Mouse (Mus musculus) hindbrain, embryonic 12.5 days (tissue): ENCODE results near the gene Dnajb6. TPM values are rescaled to one million over a fixed set of nuclear protein-coding genes. Genes with fewer than 3 reads are reported as not detected.

ENCODE experiments used
- ATAC-seq: fragments of 200-750 bp; cut with Nextera tagmentation; 2 replicates; pipeline ENCODE4 v1.8.0; 2017; ENCODE audit warnings: moderate TSS enrichment; ENCODE audit not compliant: low FRiP score
- H3K27ac ChIP-seq: fragments of 300-500 bp; sonication (generic); 2 replicates; pipeline ENCODE4 v1.5.1; 2016; ENCODE audit warnings: mild to moderate bottlenecking
- H3K27me3 ChIP-seq: fragments of 300-500 bp; sonication (generic); 2 replicates; pipeline ENCODE4 v1.6.1; 2016; ENCODE audit warnings: mild to moderate bottlenecking
- H3K36me3 ChIP-seq: fragments of 300-500 bp; sonication (generic); 2 replicates; pipeline ENCODE4 v1.6.1; 2016; ENCODE audit warnings: mild to moderate bottlenecking
- H3K4me1 ChIP-seq: fragments of 300-500 bp; sonication (generic); 2 replicates; pipeline ENCODE4 v1.6.1; 2016
- H3K4me2 ChIP-seq: fragments of 300-500 bp; sonication (generic); replicated peaks from 2 replicates; pipeline ENCODE4 v1.6.1; 2016; ENCODE audit warnings: mild to moderate bottlenecking
- H3K4me3 ChIP-seq: fragments of 300-500 bp; sonication (generic); 2 replicates; pipeline ENCODE4 v1.5.1; 2016; ENCODE audit warnings: mild to moderate bottlenecking
- H3K9ac ChIP-seq: fragments of 300-500 bp; sonication (generic); 2 replicates; pipeline ENCODE4 v1.6.1; 2016; ENCODE audit warnings: mild to moderate bottlenecking, moderate library complexity
- H3K9me3 ChIP-seq: fragments of 300-500 bp; sonication (generic); replicated peaks from 2 replicates; pipeline ENCODE4 v1.6.1; 2016; ENCODE audit warnings: mild to moderate bottlenecking
- whole genome bisulfite sequencing: fragments of 180-500 bp; shearing (Covaris S2); methylation state at CpG from one replicate; pipeline ENCODE4 v1.1.7; 2016; 5-methylcytosine and 5-hydroxymethylcytosine counted together
- polyA plus RNA-seq: library from polyadenylated mRNA; unstranded; fragments of >200 nt; fragmentation: Nextera tagmentation; extraction: Ambion mirVana; gene quantifications from 2 replicates; pipeline ENCODE4 v1.2.1, GENCODE M21; 2016

Gene Dnajb6
- polyA plus RNA-seq, 1 experiment from 2014 or later = 227 TPM

- 2% methylated on average over 48 of the region's 48 CpGs for WGBS
- H3K9me3 ChIP-seq = no peaks in the 10 kb centered on the region
- no peaks in the 10 kb centered on the region for H3K36me3 ChIP-seq
- peaks cover 27% of the 10 kb centered on the region for H3K4me1 ChIP-seq
- ATAC-seq = peak; percentile 77
- H3K9ac ChIP-seq = peak overlapping the region; percentile 96
- peak overlapping the region; percentile 96 for H3K27ac ChIP-seq
- peak overlapping the region; percentile 86 for H3K4me2 ChIP-seq
- peak overlapping the region; percentile 99 for H3K4me3 ChIP-seq
- H3K27me3 ChIP-seq = no peaks in the 10 kb centered on the region
These were observed 799 bp downstream of the Dnajb6 start for GRCm38 (mm10) chr5:29736073-29736900.

DNA sequence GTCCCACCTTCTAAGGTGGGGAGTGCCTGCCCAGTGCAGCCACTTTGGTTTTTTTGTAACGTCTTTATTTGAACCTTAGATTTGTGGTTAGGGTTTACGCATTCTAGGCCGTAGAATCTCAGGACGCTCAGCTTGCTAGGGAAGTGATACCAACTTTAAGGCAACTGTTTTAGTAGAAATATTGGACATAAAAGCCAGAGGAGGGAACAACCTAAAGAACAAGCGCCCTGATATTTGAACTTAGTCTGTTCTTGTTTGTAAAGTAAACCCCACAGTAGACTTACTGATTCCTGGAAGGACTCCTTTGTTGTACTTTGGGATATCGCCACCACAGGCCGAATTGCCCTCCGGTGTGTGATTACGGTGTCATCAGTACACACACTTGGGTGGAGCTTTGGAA is 1.5 kb downstream of the Dnajb6 start:
- Histone ChIP-seq H3K9ac (peak overlapping the region; percentile 96), H3K4me2 (peak overlapping the region; percentile 86), H3K4me3 (peak overlapping the region; percentile 99), H3K27me3 (no peaks in the 10 kb centered on the region), H3K9me3 (no peaks in the 10 kb centered on the region), H3K4me1 (peaks cover 27% of the 10 kb centered on the region), H3K36me3 (0 out of 2 replicates have a peak, but pooled peaks cover under 1% of the 10 kb centered on the region), H3K27ac (no peak overlapping the region)
- no peak for ATAC-seq
- 62% methylated on average over 9 of the region's 9 CpGs for WGBS

DNA sequence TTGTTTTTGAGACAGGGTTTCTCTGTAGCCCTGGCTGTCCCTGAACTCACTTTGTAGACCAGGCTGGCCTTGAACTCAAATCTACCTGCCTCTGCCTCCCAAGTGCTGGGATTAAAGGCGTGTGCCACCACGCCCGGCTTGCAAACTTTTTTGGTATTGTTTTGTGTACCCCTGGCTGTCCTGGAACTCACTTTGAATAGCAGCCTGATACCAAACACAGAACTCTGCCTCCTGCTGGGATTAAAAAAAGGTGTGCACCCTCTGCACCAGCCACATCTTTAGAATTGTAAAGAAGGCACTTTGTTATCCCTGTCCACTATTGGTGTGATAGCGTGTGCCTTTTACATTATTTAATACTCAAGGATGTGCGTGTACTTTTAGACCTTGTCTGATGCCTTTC is 2.0 kb downstream of the Dnajb6 start:
- no peak overlapping the region for H3K27ac ChIP-seq
- H3K4me2 ChIP-seq = peak overlapping the region; percentile 86
- 91% methylated on average over 5 of the region's 5 CpGs for WGBS
- peak overlapping the region; percentile 99; the same call in 1 of the 2 replicates for H3K4me3 ChIP-seq
- 0 out of 2 replicates have a peak, but pooled peaks cover 4% of the 10 kb centered on the region for H3K36me3 ChIP-seq
- peak overlapping the region; percentile 9; the same call in 1 of the 2 replicates for H3K9ac ChIP-seq
- peaks cover 27% of the 10 kb centered on the region for H3K4me1 ChIP-seq
- no peaks in the 10 kb centered on the region for H3K27me3 ChIP-seq
- ATAC-seq = no peak
- no peaks in the 10 kb centered on the region for H3K9me3 ChIP-seq

GRCm38 (mm10) chr5:29738076-29738475 is 2.6 kb downstream of the Dnajb6 start:
- WGBS = 90% methylated on average over 4 of the region's 4 CpGs
- no peak overlapping the region for H3K27ac ChIP-seq
- 0 out of 2 replicates have a peak, but pooled peaks cover 4% of the 10 kb centered on the region for H3K36me3 ChIP-seq
- no peak for ATAC-seq
- no peak overlapping the region for H3K4me3 ChIP-seq
- no peaks in the 10 kb centered on the region for H3K9me3 ChIP-seq
- no peak overlapping the region for H3K4me2 ChIP-seq
- no peak overlapping the region for H3K9ac ChIP-seq
- peaks cover 27% of the 10 kb centered on the region for H3K4me1 ChIP-seq
- H3K27me3 ChIP-seq = no peaks in the 10 kb centered on the region

DNA sequence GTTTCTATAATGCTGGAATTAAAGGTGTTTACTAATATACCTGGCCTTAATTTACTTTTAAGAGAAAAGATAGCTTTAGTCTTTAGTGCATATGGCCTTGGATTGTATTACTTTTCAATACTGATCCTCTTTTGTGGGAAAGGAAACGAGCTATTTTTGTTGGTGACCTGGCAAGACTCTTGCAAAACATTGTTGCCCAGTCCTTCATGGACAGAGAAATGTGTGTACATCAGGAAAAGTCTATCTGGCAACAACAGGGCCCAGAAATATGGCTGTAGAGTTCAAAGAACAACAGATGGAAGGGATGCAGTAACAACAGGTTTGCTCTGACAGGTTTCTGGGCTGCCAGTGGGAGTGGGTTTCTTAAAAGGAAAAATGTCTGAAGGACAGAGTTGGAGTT is 5.2 kb downstream of the Dnajb6 start:
- Histone ChIP-seq H3K36me3 (0 out of 2 replicates have a peak, but pooled peaks cover 4% of the 10 kb centered on the region), H3K9ac (no peak overlapping the region), H3K27ac (no peak overlapping the region), H3K27me3 (no peaks in the 10 kb centered on the region), H3K4me1 (peaks cover 21% of the 10 kb centered on the region), H3K4me2 (no peak overlapping the region), H3K4me3 (no peak overlapping the region), H3K9me3 (no peaks in the 10 kb centered on the region)
- 87% methylated on average over 1 of the region's 1 CpGs for WGBS
- ATAC-seq = no peak

DNA sequence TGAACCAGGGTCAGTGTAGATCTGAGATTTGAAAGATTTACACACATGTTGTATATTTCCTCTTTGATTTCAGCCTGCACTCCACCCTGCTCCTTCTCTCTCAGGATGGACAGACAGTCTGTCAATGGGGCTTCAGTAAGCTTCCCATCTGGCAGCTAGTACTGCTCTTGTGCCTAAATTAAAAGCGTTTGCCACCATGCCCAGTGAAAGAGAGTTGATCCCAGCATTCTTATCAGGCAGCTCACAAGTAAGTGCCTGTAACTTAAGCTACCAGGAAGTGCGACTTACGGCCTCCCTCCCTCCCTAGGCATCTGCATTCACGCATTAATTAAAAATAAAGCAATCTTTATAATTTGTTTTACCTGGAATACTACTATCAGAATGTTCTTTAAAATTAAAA is 5.6 kb downstream of the Dnajb6 start:
- no peak overlapping the region for H3K27ac ChIP-seq
- 86% methylated on average over 4 of the region's 4 CpGs for WGBS
- H3K9ac ChIP-seq = no peak overlapping the region
- no peak for ATAC-seq
- H3K9me3 ChIP-seq = no peaks in the 10 kb centered on the region
- no peak overlapping the region for H3K4me2 ChIP-seq
- H3K27me3 ChIP-seq = no peaks in the 10 kb centered on the region
- 0 out of 2 replicates have a peak, but pooled peaks cover 4% of the 10 kb centered on the region for H3K36me3 ChIP-seq
- H3K4me3 ChIP-seq = no peak overlapping the region
- peaks cover 21% of the 10 kb centered on the region for H3K4me1 ChIP-seq

DNA sequence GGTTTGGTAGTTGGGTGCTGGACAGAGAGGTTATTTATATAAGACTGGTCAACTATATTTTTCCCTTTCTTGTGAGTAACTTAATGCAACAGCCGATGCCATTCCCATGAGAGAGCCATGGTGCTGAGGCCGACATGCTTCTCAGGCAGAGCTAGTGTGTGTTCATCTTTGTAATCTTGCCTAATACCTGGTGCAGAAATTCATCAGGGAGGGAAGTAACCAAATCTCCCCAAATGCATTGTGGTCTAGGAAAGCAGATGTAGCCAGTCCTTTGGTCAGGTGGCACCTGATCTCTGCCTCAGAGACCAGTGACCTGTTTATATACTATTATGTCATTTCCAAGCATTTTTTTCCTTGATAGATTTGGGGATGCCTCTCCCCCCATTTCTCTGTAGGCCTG is 12.2 kb downstream of the Dnajb6 start:
- H3K4me1 ChIP-seq = no peaks in the 10 kb centered on the region
- no peaks in the 10 kb centered on the region for H3K9me3 ChIP-seq
- no peak overlapping the region for H3K9ac ChIP-seq
- no peak for ATAC-seq
- H3K4me2 ChIP-seq = no peak overlapping the region
- WGBS = 89% methylated on average over 2 of the region's 2 CpGs
- H3K27me3 ChIP-seq = no peaks in the 10 kb centered on the region
- H3K36me3 ChIP-seq = peaks cover 24% of the 10 kb centered on the region
- no peak overlapping the region for H3K27ac ChIP-seq
- no peak overlapping the region for H3K4me3 ChIP-seq

GRCm38 (mm10) chr5:29751306-29751705 is 15.8 kb downstream of the Dnajb6 start:
- Histone ChIP-seq H3K4me3 (no peak overlapping the region), H3K36me3 (peaks cover 58% of the 10 kb centered on the region), H3K27me3 (no peaks in the 10 kb centered on the region), H3K4me2 (no peak overlapping the region), H3K9me3 (no peaks in the 10 kb centered on the region), H3K9ac (no peak overlapping the region), H3K27ac (no peak overlapping the region), H3K4me1 (no peaks in the 10 kb centered on the region)
- no peak for ATAC-seq

DNA sequence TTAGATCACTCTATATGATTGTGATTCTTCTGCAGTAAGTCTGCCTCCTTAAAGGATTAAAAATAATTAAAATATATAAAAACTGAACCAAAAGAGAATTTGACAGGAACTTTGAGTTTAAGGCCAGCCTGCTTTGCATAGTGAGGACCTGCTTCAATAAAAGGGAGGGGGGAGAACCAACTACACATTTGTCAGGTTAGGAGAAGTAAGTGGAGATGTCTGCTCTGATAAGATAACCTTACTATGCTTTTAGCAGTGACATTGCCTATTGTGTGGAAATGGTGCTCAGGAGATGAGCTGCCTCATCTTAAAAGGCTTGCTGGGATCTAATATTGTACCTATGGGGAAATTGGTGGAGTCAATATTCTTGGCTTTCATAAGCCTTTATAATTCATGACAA is 17.4 kb downstream of the Dnajb6 start:
- no peak overlapping the region for H3K27ac ChIP-seq
- no peak for ATAC-seq
- H3K4me3 ChIP-seq = no peak overlapping the region
- no peak overlapping the region for H3K4me2 ChIP-seq
- no peaks in the 10 kb centered on the region for H3K9me3 ChIP-seq
- H3K9ac ChIP-seq = no peak overlapping the region
- no peaks in the 10 kb centered on the region for H3K27me3 ChIP-seq
- peaks cover 71% of the 10 kb centered on the region for H3K36me3 ChIP-seq
- no peaks in the 10 kb centered on the region for H3K4me1 ChIP-seq

DNA sequence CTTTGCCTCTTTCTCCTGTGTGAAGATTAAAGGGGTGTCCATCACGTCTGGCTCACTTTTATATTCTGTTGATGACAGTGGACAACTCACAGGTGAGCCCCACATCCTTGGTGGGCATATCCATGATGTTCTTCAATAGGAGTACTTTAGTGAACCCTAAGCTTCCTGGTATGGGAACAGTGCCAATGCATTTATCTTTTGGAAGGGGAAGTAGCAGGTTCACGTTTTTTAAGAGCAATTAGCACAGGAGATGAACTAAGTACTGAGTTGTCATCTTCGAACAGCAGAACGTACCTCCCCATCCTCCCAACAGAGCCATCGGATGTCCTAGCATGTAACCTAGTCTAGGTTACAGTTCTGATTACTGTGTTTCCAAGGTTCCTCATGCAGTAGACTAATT is 23.8 kb downstream of the Dnajb6 start:
- Histone ChIP-seq H3K4me1 (no peaks in the 10 kb centered on the region), H3K4me2 (no peak overlapping the region), H3K9me3 (no peaks in the 10 kb centered on the region), H3K36me3 (peaks cover 59% of the 10 kb centered on the region), H3K9ac (no peak overlapping the region), H3K27me3 (no peaks in the 10 kb centered on the region), H3K27ac (no peak overlapping the region), H3K4me3 (no peak overlapping the region)
- no peak for ATAC-seq
- 90% methylated on average over 5 of the region's 5 CpGs for WGBS

DNA sequence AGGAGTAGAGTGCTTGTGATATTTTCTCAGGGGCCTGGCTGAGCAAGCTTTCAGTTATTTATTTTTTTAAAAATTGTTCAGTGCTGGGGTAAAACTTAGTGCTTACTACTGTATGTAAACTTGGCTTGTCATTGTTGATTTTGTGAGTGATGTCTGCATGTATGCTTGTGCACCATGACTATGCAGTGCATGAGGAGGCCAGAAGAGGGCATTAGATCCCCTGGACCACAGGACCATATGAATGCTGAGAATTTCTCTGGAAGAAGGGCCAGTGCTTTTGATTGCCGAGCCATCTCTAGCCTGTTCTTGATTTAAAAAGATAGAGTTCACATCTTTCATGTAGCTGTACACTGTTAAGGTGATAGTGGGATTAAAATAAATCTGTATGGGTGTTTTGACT is 35.4 kb downstream of the Dnajb6 start:
- Histone ChIP-seq H3K9ac (no peak overlapping the region), H3K27me3 (no peaks in the 10 kb centered on the region), H3K4me1 (no peaks in the 10 kb centered on the region), H3K4me3 (no peak overlapping the region), H3K36me3 (peaks cover 30% of the 10 kb centered on the region), H3K9me3 (no peaks in the 10 kb centered on the region), H3K27ac (no peak overlapping the region), H3K4me2 (no peak overlapping the region)
- WGBS = 80% methylated on average over 1 of the region's 1 CpGs
- no peak for ATAC-seq

- ATAC-seq = no peak
- Histone ChIP-seq H3K9ac (no peak overlapping the region), H3K9me3 (no peaks in the 10 kb centered on the region), H3K4me1 (no peaks in the 10 kb centered on the region), H3K4me2 (no peak overlapping the region), H3K4me3 (no peak overlapping the region), H3K27ac (no peak overlapping the region), H3K36me3 (peaks cover 34% of the 10 kb centered on the region), H3K27me3 (no peaks in the 10 kb centered on the region)
- 85% methylated on average over 2 of the region's 2 CpGs for WGBS
These were observed 36.5 kb downstream of the Dnajb6 start for GRCm38 (mm10) chr5:29772038-29772437.
